Mouse (Mus musculus): Measurements from ENCODE around the gene Rxfp3. TPM values are rescaled to one million over a fixed set of nuclear protein-coding genes. Genes with fewer than 3 reads are reported as not detected.

Rxfp3 gene
- polyA plus RNA-seq, 1 experiment from 2014 or later: 1.2 TPM

DNA sequence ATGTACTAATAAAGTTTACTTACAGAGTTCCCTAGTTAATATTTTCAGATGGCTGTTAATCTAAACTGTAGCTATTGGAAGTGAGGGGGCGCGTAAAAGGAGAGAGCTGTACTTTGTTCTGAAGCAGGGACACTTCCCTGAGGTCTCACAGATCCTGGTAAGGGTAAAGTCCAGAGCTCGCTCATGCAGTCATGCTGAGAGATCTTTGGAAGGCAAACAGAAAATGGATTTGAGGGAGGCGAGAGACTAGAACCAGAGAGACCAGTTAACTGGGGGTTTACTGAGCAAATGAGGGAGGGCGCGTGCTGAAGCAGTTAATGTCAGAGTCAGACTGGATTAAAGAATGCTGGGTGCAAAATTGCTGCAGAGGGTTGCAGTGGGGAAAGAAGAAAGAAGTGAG, 52.0 kb downstream of the Rxfp3 start:
- Histone ChIP-seq H3K4me3 (ENCODE audit: low read depth, low read length) (no peak overlapping the region), H3K4me2 (ENCODE audit: low read length) (no peak overlapping the region), H3K27ac (ENCODE audit: low read depth, low read length) (no peak overlapping the region), H3K4me1 (ENCODE audit: control insufficient read depth, insufficient read depth, low read length) (no peaks in the 10 kb centered on the region), H3K36me3 (ENCODE audit: control insufficient read depth, insufficient read depth, low read length) (no peaks in the 10 kb centered on the region), H3K27me3 (replicated peaks; ENCODE audit: control insufficient read depth, insufficient read depth, low read length) (no peaks in the 10 kb centered on the region), H3K9ac (ENCODE audit: low read length) (no peak overlapping the region), H3K9me3 (replicated peaks; ENCODE audit: control insufficient read depth, low read length) (no peaks in the 10 kb centered on the region)
- ATAC-seq (no peak), DNase-seq (ENCODE audit: low spot score) (no peak)
- 89% methylated on average over 6 of the region's 6 CpGs for whole genome bisulfite sequencing

Other genes with a start within 250 kb of the Rxfp3 start
- gene C1qtnf3, start 85.7 kb downstream of the Rxfp3 start, polyA plus RNA-seq (2014; fragmentation: Nextera tagmentation; extraction: Ambion mirVana): 0.15 and 0.23 TPM in 2 replicates
- 11.4 and 12.9 TPM in 2 replicates for gene Amacr, start 56.2 kb downstream of the Rxfp3 start, polyA plus RNA-seq (2014; fragmentation: Nextera tagmentation; extraction: Ambion mirVana)
- 0.07 TPM in 1 of 2 replicates, not detected in the other for gene Slc45a2, start 37.3 kb downstream of the Rxfp3 start, polyA plus RNA-seq (2014; fragmentation: Nextera tagmentation; extraction: Ambion mirVana)
- 0.88 and 1.4 TPM in 2 replicates for gene Adamts12, start 26.8 kb upstream of the Rxfp3 start, polyA plus RNA-seq (2014; fragmentation: Nextera tagmentation; extraction: Ambion mirVana)